Mouse (Mus musculus): ENCODE results near the gene Krtap9-1.

DNA sequence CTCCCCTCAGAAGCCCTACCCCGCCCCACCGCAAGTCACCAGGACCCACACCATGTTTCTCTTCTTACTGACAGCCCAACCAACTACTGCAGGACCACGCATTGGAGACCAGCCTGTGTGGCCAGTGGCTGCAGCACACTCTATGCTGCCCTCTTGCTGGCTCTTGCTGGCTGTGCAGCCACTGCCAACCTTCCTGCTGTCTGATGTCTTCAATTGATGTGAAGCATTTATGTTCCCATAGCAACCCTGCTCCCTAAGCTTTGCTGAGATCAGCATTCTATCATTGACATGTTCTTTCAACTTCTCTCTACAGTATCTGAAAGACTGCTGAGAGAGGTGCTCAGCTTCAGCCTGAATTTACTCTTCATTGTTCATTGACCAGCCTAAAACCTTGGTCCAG is 19.1 kb upstream of the Krtap9-1 start:
- no peak for TF ChIP-seq POLR2A (IDR thresholded peaks at IDR 0.05; ENCODE audit: extremely low read depth, insufficient read depth, low read length)
- TF ChIP-seq CTCF (IDR thresholded peaks at IDR 0.05; ENCODE audit: low read depth, low read length), result peak; percentile 51

Data from liver, adult 2 months (tissue).